Mouse (Mus musculus) adrenal gland, postnatal 4 days (tissue): ENCODE measurements around the gene Fam151a. TPM values are rescaled to one million over a fixed set of nuclear protein-coding genes. Genes with fewer than 3 reads are reported as not detected.
"Not testable (repeated sequence)": the region's sequence is repeated elsewhere in the genome, so short reads cannot be mapped to it uniquely, and the experiment has no call there.

Experiments used
- DNase-seq, 2 experiments: peaks; one replicate each; pipeline ENCODE4 v3.0.0; 2021 to 2022; ENCODE audit warnings: low spot score in 2 of 2, mixed read lengths in 2 of 2
- long read RNA-seq, 2 experiments: library from polyadenylated mRNA; stranded (forward); transcript quantifications; one replicate each; pipeline ENCODE4 v2.0.0; 2021
- total RNA-seq, 2 experiments: library from RNA; stranded (reverse); gene quantifications; 2 replicates each; pipeline ENCODE4 v1.2.3; 2021

The Fam151a gene
- total RNA-seq = 1 to 10 TPM in 1 of 2 experiments, under 1 TPM in 1; 0.48 to 5.2 TPM
- long read RNA-seq, experiment 1 = 0 reads
- long read RNA-seq, experiment 2, transcript Fam151a-201 (8 exons, 1,923 nt) = major isoform, 7 of 11 reads
- long read RNA-seq, experiment 2, partial matches to known transcripts = 1 of 11 reads
- long read RNA-seq, experiment 2, other reads (novel, unspliced or antisense) = 3 of 11 reads

GRCm38 (mm10) chr4:106733636-106734035 is at the start of gene Fam151a:
Gene Fam151a (plus strand): TSS chr4:106733889.
- DNase-seq = no peak

GRCm38 (mm10) chr4:106688636-106689296 is 44.9 kb upstream of the Fam151a start:
- DNase-seq = no peak

GRCm38 (mm10) chr4:106693841-106694430 is 39.8 kb upstream of the Fam151a start:
- DNase-seq = no peak

GRCm38 (mm10) chr4:106699989-106700388 is 33.7 kb upstream of the Fam151a start:
- DNase-seq = no peak

GRCm38 (mm10) chr4:106700798-106701197 is 32.9 kb upstream of the Fam151a start:
- DNase-seq = no peak

- DNase-seq = no peak
Measured at GRCm38 (mm10) chr4:106703956-106704355, 29.7 kb upstream of the Fam151a start.

- DNase-seq = no peak
Measured at GRCm38 (mm10) chr4:106704416-106704815, 29.3 kb upstream of the Fam151a start.

- DNase-seq = no peak
Measured at GRCm38 (mm10) chr4:106705096-106705665, 28.5 kb upstream of the Fam151a start.

GRCm38 (mm10) chr4:106707957-106708356 is 25.7 kb upstream of the Fam151a start:
- no peak for DNase-seq

GRCm38 (mm10) chr4:106708408-106708807 is 25.3 kb upstream of the Fam151a start:
- peak; percentile 61 to 67 for DNase-seq

GRCm38 (mm10) chr4:106713622-106714021 is 20.1 kb upstream of the Fam151a start:
- no peak for DNase-seq

GRCm38 (mm10) chr4:106720631-106721030 is 13.1 kb upstream of the Fam151a start:
- DNase-seq = no peak

- no peak for DNase-seq
Measured at GRCm38 (mm10) chr4:106730814-106731213, 2.9 kb upstream of the Fam151a start, which contains the start of gene Mroh7. Gene Mroh7 (minus strand): TSS chr4:106730925.

GRCm38 (mm10) chr4:106736884-106737283 is 3.2 kb downstream of the Fam151a start:
- not testable (repeated sequence) for DNase-seq

- DNase-seq = no peak
Measured at GRCm38 (mm10) chr4:106737904-106738303, 4.2 kb downstream of the Fam151a start.

GRCm38 (mm10) chr4:106745862-106746261 is 12.2 kb downstream of the Fam151a start:
- no peak for DNase-seq

GRCm38 (mm10) chr4:106747001-106747580 is 13.4 kb downstream of the Fam151a start:
- no peak for DNase-seq

- peak; percentile 14 to 42 for DNase-seq
Measured at GRCm38 (mm10) chr4:106749699-106750098, 16.0 kb downstream of the Fam151a start.

GRCm38 (mm10) chr4:106751726-106752125 is 18.0 kb downstream of the Fam151a start:
- no peak for DNase-seq

- DNase-seq = no peak
Measured at GRCm38 (mm10) chr4:106764166-106764565, 30.5 kb downstream of the Fam151a start.

GRCm38 (mm10) chr4:106769306-106769705 is 35.6 kb downstream of the Fam151a start:
- no peak for DNase-seq

GRCm38 (mm10) chr4:106772558-106772957 is 38.9 kb downstream of the Fam151a start:
- no peak for DNase-seq
